ENCODE assay signal across 13 mouse cellular contexts in the genomic region with DNA sequence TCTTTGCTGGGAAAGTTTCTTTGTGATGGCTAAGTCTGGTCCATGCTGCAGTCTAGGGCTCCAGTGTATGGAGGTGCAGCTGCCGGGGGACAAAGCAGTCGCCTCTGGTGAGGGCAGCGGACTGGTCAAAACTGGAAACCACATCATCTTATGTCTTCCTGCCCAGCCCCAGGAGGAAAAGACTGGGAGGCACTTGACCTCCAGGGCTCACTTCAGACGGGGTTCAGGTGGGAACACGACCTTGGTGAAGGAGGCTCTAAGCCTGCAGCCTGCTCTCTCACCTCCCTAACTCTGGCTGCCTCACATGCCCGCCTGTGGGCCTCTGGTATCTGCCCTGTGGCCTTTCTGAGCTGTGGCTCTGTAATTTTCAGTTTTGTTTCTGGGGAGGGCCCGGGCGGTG. TPM values are rescaled to one million over a fixed set of nuclear protein-coding genes. Genes with fewer than 3 reads are reported as not detected.
A peak's percentile ranks its signal among the peaks of the same experiment; 100 is the strongest.
DNase-seq lines count a peak whose midpoint lies in the region; ATAC-seq lines count a peak whose summit lies in the region.
"Had no signal": no experiment of that assay in that cellular context is flagged by ENCODE, and none has a peak within 500 bp of the region (broad histone marks: within the 10 kb centered on the region; RNA-seq: fewer than 3 reads in every experiment).

No protein-coding gene starts in this region.

- no peak overlapping the region for H3K4me3 ChIP-seq in heart, embryonic 11.5 days (ENCODE audit: low read depth, low read length)
- peak overlapping the region; percentile 99 for H3K4me3 ChIP-seq in megakaryocyte, embryonic 14.5 days (replicated peaks)
- H3K4me3 ChIP-seq in hindbrain, embryonic 12.5 days = no peak overlapping the region
- no peak overlapping the region for H3K4me3 ChIP-seq in midbrain, embryonic 16.5 days (ENCODE audit: low read depth, low read length)
- H3K4me3 ChIP-seq: limb, embryonic 13.5 days had no signal

- H3K4me1 ChIP-seq in heart, embryonic 11.5 days (ENCODE audit: control insufficient read depth, insufficient read depth, low read length) = peaks cover 73% of the 10 kb centered on the region
- H3K4me1 ChIP-seq in megakaryocyte, embryonic 14.5 days = peaks cover 73% of the 10 kb centered on the region
- peaks cover 85% of the 10 kb centered on the region for H3K4me1 ChIP-seq in hindbrain, embryonic 12.5 days
- peaks cover 68% of the 10 kb centered on the region for H3K4me1 ChIP-seq in midbrain, embryonic 16.5 days (ENCODE audit: control insufficient read depth, insufficient read depth, low read length)

- intact Hi-C loops in heart, postnatal 25 days (cut with DNase I) = loop anchor here (2.0 kb wide), 2 partner anchors 41 to 127 kb away; no protein-coding TSS in a partner anchor

- no peaks in the 10 kb centered on the region for H3K36me3 ChIP-seq in heart, embryonic 11.5 days (ENCODE audit: control insufficient read depth, insufficient read depth, low read length)
- H3K36me3 ChIP-seq in megakaryocyte, embryonic 14.5 days (replicated peaks; ENCODE audit: low read length) = peaks cover 46% of the 10 kb centered on the region
- H3K36me3 ChIP-seq in hindbrain, embryonic 12.5 days = no peaks in the 10 kb centered on the region
- H3K36me3 ChIP-seq in midbrain, embryonic 16.5 days (ENCODE audit: control insufficient read depth, insufficient read depth, low read length) = no peaks in the 10 kb centered on the region
- H3K36me3 ChIP-seq: limb, embryonic 13.5 days had no signal

- WGBS in heart, embryonic 11.5 days (ENCODE audit: insufficient replicate concordance) = 50% methylated on average over 8 of the region's 8 CpGs
- 26% methylated on average over 8 of the region's 8 CpGs for WGBS in hindbrain, embryonic 12.5 days
- WGBS in midbrain, embryonic 16.5 days = 27% methylated on average over 8 of the region's 8 CpGs

- no peak for DNase-seq in heart, postnatal 25 days (ENCODE audit: low spot score)
- DNase-seq in spleen, postnatal 14 days (ENCODE audit: low spot score in 2 of 2) = no peak
- no peak for DNase-seq in urinary bladder, adult 18-20 months (ENCODE audit: low spot score in 2 of 2)
- DNase-seq: adrenal gland, postnatal 25 days; cerebellum, adult 11 months; gastrocnemius, postnatal 36 days; kidney, adult 11 months had no signal

- no peak overlapping the region for H3K27ac ChIP-seq in heart, embryonic 11.5 days (ENCODE audit: low read depth, low read length)
- peak overlapping the region; percentile 86 for H3K27ac ChIP-seq in hindbrain, embryonic 12.5 days
- H3K27ac ChIP-seq in midbrain, embryonic 16.5 days (ENCODE audit: low read length) = no peak overlapping the region
- H3K27ac ChIP-seq: limb, embryonic 13.5 days had no signal

- H3K4me2 ChIP-seq in heart, embryonic 11.5 days = peak overlapping the region; percentile 19; the same call in 1 of the 2 replicates
- peak overlapping the region; percentile 87 for H3K4me2 ChIP-seq in hindbrain, embryonic 12.5 days (replicated peaks)
- H3K4me2 ChIP-seq in midbrain, embryonic 16.5 days (ENCODE audit: low read length) = no peak overlapping the region

- H3K27me3 ChIP-seq in heart, embryonic 11.5 days (ENCODE audit: control insufficient read depth, insufficient read depth, low read length) = no peaks in the 10 kb centered on the region
- H3K27me3 ChIP-seq in megakaryocyte, embryonic 14.5 days (replicated peaks) = no peaks in the 10 kb centered on the region
- H3K27me3 ChIP-seq in hindbrain, embryonic 12.5 days = peaks cover 8% of the 10 kb centered on the region; the same call in 1 of the 2 replicates
- H3K27me3 ChIP-seq in midbrain, embryonic 16.5 days (ENCODE audit: control insufficient read depth, insufficient read depth, low read depth, low read length) = no peaks in the 10 kb centered on the region

- H3K9me3 ChIP-seq in heart, embryonic 11.5 days (replicated peaks; ENCODE audit: control insufficient read depth, low read length) = no peaks in the 10 kb centered on the region
- no peaks in the 10 kb centered on the region for H3K9me3 ChIP-seq in megakaryocyte, embryonic 14.5 days
- H3K9me3 ChIP-seq in hindbrain, embryonic 12.5 days (replicated peaks) = no peaks in the 10 kb centered on the region
- no peaks in the 10 kb centered on the region for H3K9me3 ChIP-seq in midbrain, embryonic 16.5 days (replicated peaks; ENCODE audit: control insufficient read depth, low read length, poor library complexity, severe bottlenecking)
- H3K9me3 ChIP-seq: limb, embryonic 13.5 days had no signal

- peak overlapping the region; percentile 34; the same call in 1 of the 2 replicates for H3K9ac ChIP-seq in heart, embryonic 11.5 days (ENCODE audit: low read depth, low read length)
- H3K9ac ChIP-seq in hindbrain, embryonic 12.5 days = peak overlapping the region; percentile 42; the same call in 1 of the 2 replicates
- 0 out of 2 replicates have a peak overlapping the region, but pooled peaks have one; percentile 11 for H3K9ac ChIP-seq in midbrain, embryonic 16.5 days (ENCODE audit: low read depth, low read length)
- H3K9ac ChIP-seq: limb, embryonic 13.5 days had no signal

- no peak for ATAC-seq in heart, embryonic 11.5 days (replicated peaks; ENCODE audit: insufficient number of reproducible peaks, low FRiP score, low TSS enrichment)
- ATAC-seq in megakaryocyte, adult 5-6 weeks (ENCODE audit: poor library complexity, severe bottlenecking) = no peak
- ATAC-seq in hindbrain, embryonic 12.5 days (ENCODE audit: low FRiP score) = no peak
- ATAC-seq in midbrain, embryonic 16.5 days = no peak

RNA-seq across cellular contexts. Expression of a gene that starts 55.0 kb away (rescaled TPM):
- 81.8 and 82.7 TPM in 2 replicates for polyA plus RNA-seq in heart, embryonic 11.5 days (2014; fragmentation: Nextera tagmentation; extraction: Ambion mirVana)
- total RNA-seq in heart, postnatal 25 days (2021) = 1 to 10 TPM; 1.2 to 1.5 TPM
- 8.3 and 35.4 TPM in 2 replicates for polyA plus RNA-seq in megakaryocyte, embryonic 14.5 days (2012; ENCODE audit: insufficient read depth, low replicate concordance)
- total RNA-seq in megakaryocyte, adult 5-6 weeks (2015) = 28.3 and 31.8 TPM in 2 replicates
- 23.2 and 28.9 TPM in 2 replicates for total RNA-seq in megakaryocyte, adult 5-6 weeks (2017)
- polyA plus RNA-seq in hindbrain, embryonic 12.5 days (2016; fragmentation: Nextera tagmentation; extraction: Ambion mirVana) = 49.6 and 65.3 TPM in 2 replicates
- polyA plus RNA-seq in midbrain, embryonic 16.5 days (2015; fragmentation: Nextera tagmentation; extraction: Ambion mirVana) = 10.7 and 13.3 TPM in 2 replicates
